Mouse (Mus musculus): ENCODE data around the gene Tnnt3.

The Tnnt3 gene

GRCm38 (mm10) chr7:142564955-142565643 is 66.5 kb downstream of the Tnnt3 start:
- peak; percentile 56 for DNase-seq (ENCODE audit: low read depth, low spot score)

All from mesoderm, embryonic 11.5 days (tissue).